Mouse (Mus musculus) brain, embryonic 18.5 days (tissue): Measurements from ENCODE around the gene Tmem98.

Experiments
- DNase-seq: peaks from one replicate; pipeline ENCODE4 v3.0.0-alpha.2; 2012; ENCODE audit warnings: low read depth, low spot score

The Tmem98 gene

DNA sequence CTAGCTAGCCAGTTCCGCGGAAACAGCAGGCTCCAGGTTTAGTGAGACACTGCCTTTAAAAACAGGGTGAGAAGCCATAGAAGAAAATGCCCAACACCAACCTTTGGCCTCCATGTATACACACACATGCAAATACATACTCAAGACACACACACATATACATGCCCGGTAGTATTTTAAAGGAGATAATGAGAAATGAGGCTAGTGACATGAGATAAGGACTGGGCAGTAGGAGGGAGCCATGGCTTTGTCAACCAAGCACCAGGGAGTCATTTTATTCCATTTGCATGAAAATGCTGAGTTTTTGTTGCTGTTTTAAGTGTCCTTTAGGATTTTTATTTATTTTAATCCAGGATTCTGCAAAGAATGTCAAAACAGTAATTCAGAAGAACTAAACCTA, 19.6 kb upstream of the Tmem98 start:
- DNase-seq = no peak

GRCm38 (mm10) chr11:80791677-80792432, 18.1 kb upstream of the Tmem98 start:
- no peak for DNase-seq

DNA sequence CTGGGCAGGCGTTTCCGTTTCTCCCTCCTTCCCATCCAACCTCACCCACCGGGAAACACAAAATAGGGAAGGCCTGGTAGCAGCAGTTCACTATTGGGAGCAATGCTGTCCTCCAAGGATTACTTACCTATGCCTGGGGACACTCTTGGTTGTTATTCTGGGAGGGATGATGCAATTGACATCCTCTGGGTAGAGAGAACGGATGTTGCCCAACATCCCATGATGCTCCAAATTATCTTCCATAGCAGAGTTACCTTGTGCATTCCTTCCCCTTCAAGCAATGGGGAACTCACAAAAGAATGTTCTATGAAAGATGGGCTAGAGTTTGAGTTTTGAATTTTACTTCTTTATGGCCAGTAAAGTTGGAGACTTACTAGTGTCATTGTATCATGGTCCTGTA, 16.6 kb upstream of the Tmem98 start:
- DNase-seq = no peak

DNA sequence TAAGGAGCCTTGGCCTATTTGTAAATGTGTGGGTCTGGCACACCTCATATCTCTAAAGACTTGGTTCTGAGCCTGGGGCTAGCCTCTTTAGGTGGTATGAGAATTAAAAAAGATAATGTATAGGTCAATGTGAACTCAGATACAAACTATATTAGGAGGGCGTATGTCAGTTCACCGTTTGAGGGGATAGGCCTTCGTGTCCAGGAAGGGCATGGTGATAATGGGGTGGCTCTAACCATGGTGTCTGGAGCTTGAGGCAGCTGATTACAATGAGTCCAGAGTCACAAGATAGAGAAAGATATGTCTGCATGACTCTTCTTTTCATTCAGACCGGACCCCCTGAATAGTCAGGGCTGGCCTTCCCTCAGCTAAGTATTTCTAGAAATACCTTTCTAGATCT, 15.7 kb upstream of the Tmem98 start:
- DNase-seq = no peak

- no peak for DNase-seq
Measured at GRCm38 (mm10) chr11:80795431-80795830, 14.5 kb upstream of the Tmem98 start.

DNA sequence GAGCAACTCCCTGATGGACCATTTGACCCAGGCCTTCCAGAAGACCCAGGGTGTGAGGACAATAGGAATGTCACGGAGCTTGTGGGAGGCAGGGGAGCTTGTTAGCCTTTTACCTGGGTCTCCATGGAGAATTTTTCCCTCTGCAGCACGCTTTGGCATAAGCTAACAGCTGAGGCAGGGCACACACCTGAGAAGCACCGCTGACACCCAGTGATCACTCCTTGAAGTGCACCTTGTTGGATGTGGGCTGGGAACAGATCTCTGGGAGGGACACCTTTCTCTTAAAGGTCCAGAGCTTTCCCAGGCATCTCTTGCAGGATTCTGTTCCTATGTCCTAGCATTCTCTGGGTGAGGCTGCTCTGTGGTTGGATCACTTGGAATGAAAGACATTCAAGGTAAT, 10.0 kb upstream of the Tmem98 start:
- no peak for DNase-seq

- no peak for DNase-seq
Measured at GRCm38 (mm10) chr11:80802706-80803105, 7.3 kb upstream of the Tmem98 start.

- no peak for DNase-seq
Measured at GRCm38 (mm10) chr11:80808551-80809070, 1.4 kb upstream of the Tmem98 start.

DNA sequence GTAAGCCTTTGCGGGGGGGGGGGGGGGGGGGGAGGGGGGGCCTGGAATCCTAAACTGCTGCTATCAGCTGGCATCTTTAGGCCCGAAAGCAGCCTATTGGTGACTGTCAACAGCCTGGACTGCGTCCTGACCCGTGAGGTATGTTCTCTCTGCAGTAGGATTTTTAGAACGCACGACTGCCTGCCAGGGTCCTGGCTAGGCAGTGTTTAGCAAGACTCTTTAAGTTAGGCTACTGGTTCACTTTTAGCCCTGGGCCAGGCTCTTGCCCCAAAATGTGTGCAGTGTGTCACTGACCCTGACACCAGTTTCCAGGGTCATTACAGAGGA, 346 bp upstream of the Tmem98 start:
- DNase-seq = no peak

- no peak for DNase-seq
Measured at GRCm38 (mm10) chr11:80811156-80811555, 1.2 kb downstream of the Tmem98 start.

DNA sequence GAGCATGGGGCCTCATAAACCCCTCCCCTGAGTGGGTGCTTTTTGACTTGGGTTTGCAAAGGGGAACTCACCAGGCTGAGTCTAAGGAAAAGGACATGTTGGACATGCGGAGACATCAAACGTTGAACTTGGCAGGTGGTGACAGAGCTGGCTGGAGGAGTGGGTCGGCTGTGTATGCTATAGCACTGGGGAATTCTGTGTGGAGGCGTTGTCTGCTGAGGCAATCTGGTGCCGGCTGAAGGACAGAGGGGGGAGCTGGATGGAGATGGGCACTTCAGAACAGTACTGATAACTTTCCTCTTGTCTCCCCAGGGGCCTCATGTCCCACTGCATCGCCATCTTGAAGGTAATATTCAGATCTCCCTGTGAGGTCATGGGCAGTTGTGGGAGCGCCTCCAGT, 5.4 kb downstream of the Tmem98 start:
- no peak for DNase-seq

DNA sequence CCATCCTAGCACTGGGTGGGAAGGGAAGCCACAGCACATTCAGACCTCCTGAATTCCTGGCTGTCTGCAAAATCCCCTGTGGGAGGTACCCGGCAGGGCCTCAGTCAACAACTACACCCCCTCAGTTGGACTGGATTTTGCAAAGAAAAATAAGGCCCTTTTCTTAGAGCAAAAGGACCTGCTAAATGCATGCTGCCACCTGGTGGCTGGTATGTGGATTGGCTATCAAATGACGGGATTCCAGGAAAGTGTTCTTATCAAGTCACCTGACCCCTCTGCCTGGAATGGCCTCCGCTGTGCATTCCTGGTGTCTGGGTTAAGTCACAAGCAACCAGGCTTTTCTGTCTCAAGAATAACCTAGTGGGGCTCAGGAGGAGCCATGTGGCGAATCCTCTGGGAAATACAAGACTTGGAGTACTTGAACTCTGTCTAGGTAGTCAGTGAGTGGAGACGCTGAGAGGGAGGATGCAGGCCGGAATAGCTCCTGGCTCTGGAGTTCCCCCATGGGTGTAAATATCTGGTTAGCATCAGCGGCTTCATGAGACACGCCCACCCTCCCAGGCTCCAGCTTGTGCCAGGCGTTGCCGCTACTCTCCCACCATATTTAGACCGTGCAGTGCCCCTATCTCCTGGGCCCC, 8.2 kb downstream of the Tmem98 start:
- peak; percentile 43 for DNase-seq

- DNase-seq = no peak
Measured at GRCm38 (mm10) chr11:80820085-80820484, 10.1 kb downstream of the Tmem98 start.

DNA sequence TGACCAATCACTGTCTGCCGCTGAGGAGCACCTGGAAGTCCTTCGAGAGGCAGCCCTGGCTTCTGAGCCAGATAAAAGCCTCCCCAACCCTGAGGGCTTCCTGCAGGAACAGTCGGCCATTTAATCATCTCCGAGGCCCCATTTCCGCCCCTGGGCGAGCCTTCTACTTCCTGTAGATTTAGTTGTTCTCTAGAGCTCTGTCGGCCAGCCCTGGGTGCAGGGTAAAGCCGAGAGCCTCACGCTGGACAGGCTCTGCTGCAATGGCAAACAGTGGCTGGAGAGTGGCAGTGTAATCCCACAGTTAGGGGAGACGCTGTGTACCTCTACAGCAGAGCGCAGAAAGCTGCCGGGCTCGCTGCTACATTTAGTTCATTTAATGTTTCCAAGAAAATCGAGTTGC, 11.3 kb downstream of the Tmem98 start:
- DNase-seq = no peak

DNA sequence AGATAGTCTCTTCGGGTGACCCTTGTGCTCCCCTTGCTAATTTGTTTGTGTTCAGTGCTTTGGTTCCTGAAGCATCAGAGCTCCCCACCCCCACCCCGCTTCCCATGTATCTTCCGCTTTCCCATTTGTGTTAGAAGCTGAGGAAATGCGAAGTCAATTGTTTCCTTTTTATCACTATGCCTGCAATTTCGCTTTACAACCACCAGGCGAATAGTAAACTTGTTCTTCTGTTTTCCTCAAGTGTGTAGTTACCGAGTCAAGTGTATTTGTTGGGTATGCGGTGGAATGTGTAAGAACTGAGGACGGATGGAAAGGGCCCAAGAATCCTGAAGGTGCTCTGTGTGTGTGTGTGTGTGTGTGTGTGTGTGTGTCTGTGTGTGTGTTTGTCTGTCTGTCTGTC, 11.8 kb downstream of the Tmem98 start:
- no peak for DNase-seq

DNA sequence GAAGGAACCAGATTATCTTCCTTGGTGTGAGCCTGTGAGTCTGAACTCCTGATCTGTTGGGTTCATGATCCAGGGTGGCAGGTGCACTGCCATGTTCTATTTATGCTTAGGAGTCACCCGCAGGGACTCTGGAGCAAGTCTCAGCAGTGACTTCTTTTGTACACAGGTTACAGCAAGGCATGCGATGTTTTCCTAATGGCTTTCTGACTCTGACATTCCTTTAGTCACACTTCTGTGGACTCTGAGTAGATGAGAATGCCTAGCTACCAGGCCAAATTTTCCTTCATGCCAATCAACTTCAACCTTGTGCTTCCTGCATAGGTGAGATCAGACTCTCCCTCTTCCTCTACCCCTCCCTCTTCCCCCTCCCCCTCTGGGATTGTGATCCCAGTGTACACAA, 25.4 kb downstream of the Tmem98 start:
- no peak for DNase-seq

DNA sequence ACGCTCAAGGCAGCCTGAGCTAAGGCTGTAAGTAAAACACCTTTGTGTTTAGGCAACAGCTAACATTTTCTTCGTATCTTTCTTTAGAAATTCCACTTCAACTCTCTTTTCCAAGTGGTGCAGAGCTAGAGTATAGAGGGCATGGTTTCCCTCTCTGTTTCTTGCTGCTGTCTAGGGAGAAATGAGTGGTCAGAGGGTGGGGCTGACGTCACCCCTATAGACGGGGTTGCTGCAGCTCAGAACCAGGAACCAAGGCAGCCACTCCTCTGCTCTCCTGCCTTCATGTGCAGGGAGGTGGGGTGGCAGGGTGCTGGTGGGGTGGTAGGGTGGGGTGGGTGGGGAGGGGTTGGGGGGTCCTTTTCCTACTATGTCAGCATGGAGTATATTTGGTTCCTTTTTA, 25.9 kb downstream of the Tmem98 start:
- no peak for DNase-seq

DNA sequence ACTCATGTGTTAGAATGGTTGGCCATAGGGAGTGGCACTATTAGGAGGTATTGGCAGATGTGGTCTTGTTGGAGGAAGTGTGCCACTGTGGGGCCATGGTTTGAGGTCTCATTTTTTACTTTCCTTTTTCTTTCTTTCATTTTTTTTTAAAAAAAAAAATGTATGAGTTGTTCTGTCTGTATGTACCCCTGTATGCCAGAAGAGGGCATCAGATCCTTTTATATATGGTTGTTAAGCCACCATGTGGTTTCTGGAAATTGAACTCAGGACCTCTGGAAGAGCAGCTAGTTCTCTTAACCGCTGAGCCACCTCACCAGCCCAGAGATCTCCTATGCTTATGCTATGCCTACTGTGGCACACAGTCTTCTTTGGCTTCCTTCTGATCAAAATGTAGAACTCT, 28.7 kb downstream of the Tmem98 start:
- DNase-seq = no peak

DNA sequence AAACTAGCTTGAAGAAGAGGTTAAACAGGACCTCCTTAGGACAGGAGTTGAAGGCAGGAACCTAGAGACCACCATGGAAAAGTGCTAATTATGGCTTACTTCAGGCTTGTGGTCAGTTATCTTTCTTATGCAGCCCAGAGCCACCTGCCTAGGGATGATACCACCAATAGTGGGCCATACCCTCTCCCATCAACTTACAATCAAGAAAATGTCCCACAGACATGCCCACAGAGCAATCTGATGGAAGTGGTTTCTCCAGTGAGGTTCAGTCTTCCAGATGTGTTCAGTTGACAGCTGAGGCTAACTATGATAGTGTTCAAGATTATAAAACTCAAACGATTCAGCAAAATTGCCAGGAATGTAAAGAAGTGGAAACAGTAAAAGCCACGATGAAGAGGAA, 33.5 kb downstream of the Tmem98 start:
- DNase-seq = no peak

- no peak for DNase-seq
Measured at GRCm38 (mm10) chr11:80845486-80845885, 35.5 kb downstream of the Tmem98 start.

- no peak for DNase-seq
Measured at GRCm38 (mm10) chr11:80846115-80846514, 36.1 kb downstream of the Tmem98 start.

DNA sequence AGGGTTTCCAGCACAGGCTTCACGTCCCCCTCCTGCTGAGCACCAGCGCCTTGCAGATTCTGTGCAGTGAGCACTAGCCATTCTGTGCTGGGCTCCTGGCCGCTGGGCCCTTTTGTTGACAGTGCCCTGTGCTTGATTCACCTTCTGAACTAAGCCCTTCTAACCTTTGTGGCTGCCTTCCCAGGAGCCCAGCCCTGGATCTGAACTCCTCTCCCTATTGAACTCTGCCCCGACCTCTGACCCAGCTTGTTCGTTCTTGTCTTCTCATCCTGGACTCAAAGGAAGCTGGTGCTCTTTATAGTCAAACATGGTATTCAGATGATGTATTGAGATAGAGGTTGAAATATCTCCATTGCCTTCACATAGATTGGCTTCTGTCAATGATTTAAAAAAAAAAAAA, 38.2 kb downstream of the Tmem98 start:
- no peak for DNase-seq

DNA sequence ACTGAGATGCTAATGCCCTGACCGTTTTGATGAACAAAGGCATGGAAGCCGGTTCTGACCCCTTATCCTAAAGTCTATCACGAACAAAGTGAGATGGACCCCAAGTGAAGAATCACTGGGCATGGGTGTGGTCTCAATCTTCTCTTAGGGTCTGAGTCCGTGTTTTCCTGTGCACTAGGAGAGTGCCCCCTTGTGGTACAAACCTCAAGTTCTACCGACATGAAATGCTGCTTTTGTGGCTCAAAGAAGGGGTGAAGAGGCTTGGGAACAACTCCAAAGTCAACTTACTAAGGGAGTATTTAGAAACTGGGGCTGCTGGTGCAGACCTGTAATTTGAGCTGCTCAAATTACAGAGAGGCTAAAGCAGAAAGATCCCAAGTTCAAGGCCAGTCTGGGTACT, 41.9 kb downstream of the Tmem98 start:
- DNase-seq = no peak

GRCm38 (mm10) chr11:80853014-80853413, 43.0 kb downstream of the Tmem98 start:
- DNase-seq = no peak
